Mouse (Mus musculus): Measurements from ENCODE around the gene Il17rb.

Gene Il17rb

GRCm38 (mm10) chr14:29967611-29968010 lies 41.1 kb downstream of the Il17rb start:
- DNase-seq (ENCODE audit: low spot score): no peak

GRCm38 (mm10) chr14:29957393-29957792 lies 51.3 kb downstream of the Il17rb start:
- no peak for DNase-seq (ENCODE audit: low spot score)

GRCm38 (mm10) chr14:29950805-29951204 lies 57.9 kb downstream of the Il17rb start:
- DNase-seq (ENCODE audit: low spot score): no peak

- DNase-seq (ENCODE audit: low spot score): no peak
Measured at GRCm38 (mm10) chr14:29946761-29947309, 61.9 kb downstream of the Il17rb start.

All from ovary, postnatal 36 days (tissue).